Comparison of ENCODE assay signal across 15 mouse cellular contexts in the genomic region with DNA sequence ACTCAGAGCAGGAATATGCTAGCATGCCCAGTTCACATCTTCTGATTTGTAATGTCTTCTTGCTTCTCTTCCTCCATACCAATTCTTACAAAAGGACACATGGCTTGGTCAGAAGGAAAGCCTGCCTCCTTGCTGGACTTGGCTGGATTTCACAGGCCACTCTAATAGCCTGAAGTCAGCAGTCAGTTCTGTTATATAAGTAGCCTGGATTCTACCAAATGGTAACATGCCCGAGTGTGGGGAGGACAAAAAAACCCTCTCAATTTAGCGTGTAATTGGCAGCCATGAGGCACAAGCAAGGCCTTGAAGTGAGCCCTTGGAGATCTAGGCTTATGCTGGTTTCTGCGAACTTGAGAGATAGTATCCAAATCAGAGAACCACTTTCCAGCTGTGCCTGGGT. TPM values are rescaled to one million over a fixed set of nuclear protein-coding genes. Genes with fewer than 3 reads are reported as not detected.
DNase-seq lines count a peak whose midpoint lies in the region; ATAC-seq lines count a peak whose summit lies in the region.
"Had no signal": no experiment of that assay in that cellular context is flagged by ENCODE, and none has a peak within 500 bp of the region (broad histone marks: within the 10 kb centered on the region; RNA-seq: fewer than 3 reads in every experiment).

No protein-coding gene starts in this region.

- H3K36me3 ChIP-seq in intestine, embryonic 16.5 days (ENCODE audit: control insufficient read depth, insufficient read depth, low read length) = peaks cover 31% of the 10 kb centered on the region

- no peaks in the 10 kb centered on the region for H3K4me1 ChIP-seq in intestine, embryonic 16.5 days (ENCODE audit: control insufficient read depth, insufficient read depth, low read length)
- H3K4me1 ChIP-seq: embryonic facial prominence, embryonic 12.5 days; limb, embryonic 12.5 days had no signal

- H3K9ac ChIP-seq in intestine, embryonic 16.5 days (ENCODE audit: low read depth, low read length) = no peak overlapping the region
- H3K9ac ChIP-seq: embryonic facial prominence, embryonic 12.5 days; hindbrain, embryonic 14.5 days; limb, embryonic 12.5 days; midbrain, embryonic 13.5 days had no signal

- intact Hi-C loops in heart, postnatal 25 days (cut with DNase I) = no loop called here

- H3K9me3 ChIP-seq in intestine, embryonic 16.5 days (ENCODE audit: control insufficient read depth, low read length) = no peaks in the 10 kb centered on the region
- H3K9me3 ChIP-seq: embryonic facial prominence, embryonic 12.5 days; limb, embryonic 12.5 days; midbrain, embryonic 13.5 days had no signal

- WGBS in intestine, embryonic 16.5 days = 87% methylated on average over 3 of the region's 3 CpGs

- no peak overlapping the region for H3K4me3 ChIP-seq in intestine, embryonic 16.5 days (ENCODE audit: low read length)
- H3K4me3 ChIP-seq: embryonic facial prominence, embryonic 12.5 days; limb, embryonic 12.5 days; midbrain, embryonic 13.5 days had no signal

- no peak overlapping the region for H3K4me2 ChIP-seq in intestine, embryonic 16.5 days (ENCODE audit: low read depth, low read length)
- H3K4me2 ChIP-seq: embryonic facial prominence, embryonic 12.5 days; hindbrain, embryonic 14.5 days; limb, embryonic 12.5 days; midbrain, embryonic 13.5 days had no signal

- DNase-seq in heart, adult 9 months (ENCODE audit: low spot score in 2 of 2) = peak; percentile 6 to 13
- no peak for DNase-seq in heart, postnatal 25 days (ENCODE audit: low spot score)
- peak; percentile 85 for DNase-seq in brain, adult 2 months (ENCODE audit: low read depth, low spot score)
- DNase-seq in cerebellum, adult 8-10 months = peak; percentile 56
- peak; percentile 14 for DNase-seq in kidney, postnatal 14 days
- DNase-seq: layer of hippocampus, postnatal 36 days; right cerebral cortex, postnatal 14 days had no signal

- no peak overlapping the region for H3K27ac ChIP-seq in intestine, embryonic 16.5 days (ENCODE audit: low read length)
- H3K27ac ChIP-seq: embryonic facial prominence, embryonic 12.5 days; hindbrain, embryonic 14.5 days; limb, embryonic 12.5 days; macrophage; midbrain, embryonic 13.5 days had no signal

- H3K27me3 ChIP-seq in intestine, embryonic 16.5 days (replicated peaks; ENCODE audit: control insufficient read depth, insufficient read depth, low read length) = no peaks in the 10 kb centered on the region
- H3K27me3 ChIP-seq: embryonic facial prominence, embryonic 12.5 days; limb, embryonic 12.5 days; midbrain, embryonic 13.5 days had no signal

- ATAC-seq in intestine, embryonic 16.5 days = no peak
- no peak; the same call in 1 of the 2 replicates for ATAC-seq in frontal cortex, adult (ENCODE audit: low TSS enrichment)
- ATAC-seq: CD4-positive, CD25-positive, alpha-beta regulatory T cell, adult 4 months; midbrain, embryonic 13.5 days had no signal

RNA-seq across cellular contexts. Expression of a gene that starts 27.3 kb away (rescaled TPM):
- total RNA-seq in heart, postnatal 25 days (2021) = 10 to 100 TPM; 14.8 to 15.0 TPM
- polyA plus RNA-seq in intestine, embryonic 16.5 days (2015; fragmentation: Nextera tagmentation; extraction: Ambion mirVana) = 108 and 118 TPM in 2 replicates

RNA-seq across cellular contexts. Expression of a gene that starts 27.5 kb away (rescaled TPM):
- 10 to 100 TPM; 26.2 to 28.9 TPM for total RNA-seq in heart, postnatal 25 days (2021)
- 56.3 and 59.7 TPM in 2 replicates for polyA plus RNA-seq in intestine, embryonic 16.5 days (2015; fragmentation: Nextera tagmentation; extraction: Ambion mirVana)
